Mouse (Mus musculus) common myeloid progenitor, adult 5-6 weeks (primary cell): ENCODE measurements around the gene Nkx1-2. TPM values are rescaled to one million over a fixed set of nuclear protein-coding genes. Genes with fewer than 3 reads are reported as not detected.
A peak's percentile ranks its signal among the peaks of the same experiment; 100 is the strongest.

Source experiments
- ATAC-seq: replicated peaks from 2 replicates; pipeline ENCODE4 v1.8.0; 2016; ENCODE audit warnings: low read depth, mild to moderate bottlenecking, moderate TSS enrichment, inconsistent platforms; ENCODE audit not compliant: poor library complexity, severe bottlenecking
- total RNA-seq: library from RNA; stranded (forward); fragments of 200-1000, 187-1606 nt; gene quantifications from 2 replicates; pipeline ENCODE4 v1.2.3, GENCODE M21; 2017

Gene Nkx1-2
- total RNA-seq, 1 experiment from 2014 or later = under 0.01 TPM

GRCm38 (mm10) chr7:132573205-132573604, 26.2 kb downstream of the Nkx1-2 start:
- no peak for ATAC-seq

DNA sequence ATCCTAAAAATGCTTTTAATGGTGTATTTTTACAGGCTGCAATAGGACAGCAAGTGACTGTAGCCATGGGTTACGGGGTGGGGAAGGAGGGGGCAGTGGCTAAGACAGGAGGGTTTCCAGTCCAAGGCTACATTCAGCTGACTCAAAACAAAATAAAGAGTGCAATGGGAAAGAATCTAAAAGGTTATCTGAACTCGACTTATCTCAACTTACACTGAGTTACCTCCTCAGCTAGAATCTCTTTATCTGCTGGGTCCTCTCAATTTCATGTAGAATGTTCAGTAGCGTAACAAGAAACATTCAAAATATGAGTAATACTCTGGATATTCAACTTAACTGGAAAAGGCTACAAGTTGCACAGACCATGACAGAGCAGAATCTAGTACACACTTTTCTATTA, 26.7 kb downstream of the Nkx1-2 start:
- no peak for ATAC-seq

DNA sequence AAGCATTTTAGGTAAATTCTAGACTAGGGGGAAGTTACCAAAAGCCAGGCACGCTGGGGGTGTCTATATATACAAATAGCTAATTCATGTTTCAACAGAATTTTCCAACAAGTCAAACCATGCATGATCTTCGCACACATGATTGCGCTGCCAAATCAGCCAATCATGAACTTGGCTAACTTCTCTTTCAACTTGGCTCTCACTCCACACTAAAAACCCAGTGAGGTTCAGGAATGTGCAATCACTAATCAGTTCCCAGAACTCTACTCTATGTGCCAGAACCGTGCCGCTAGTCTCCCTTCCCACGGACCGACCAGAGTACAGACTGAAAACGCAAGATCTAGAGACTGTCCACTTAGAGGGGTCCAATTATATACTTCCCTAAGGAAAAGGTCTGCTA, 28.0 kb downstream of the Nkx1-2 start:
- ATAC-seq = no peak

DNA sequence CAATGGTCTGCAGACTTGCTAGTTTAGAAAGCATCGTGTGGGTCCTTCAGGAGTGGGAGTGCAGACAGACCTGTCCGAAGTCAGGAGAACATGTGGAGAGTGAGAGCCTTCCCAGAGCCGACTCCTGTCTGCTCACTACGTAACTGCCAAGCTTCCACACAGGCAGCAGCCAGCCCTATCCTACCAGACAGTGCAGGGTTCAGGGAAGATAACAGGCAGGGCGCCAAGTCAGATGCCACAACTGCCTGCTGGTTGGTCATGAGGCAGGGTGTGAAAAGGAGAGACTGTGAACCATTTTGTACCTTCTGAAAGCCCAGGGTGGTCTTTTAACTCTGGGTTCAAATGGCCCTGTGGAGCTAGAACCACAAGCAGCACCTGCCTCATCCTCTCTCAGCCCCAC, 29.4 kb downstream of the Nkx1-2 start:
- ATAC-seq = peak; percentile 43

DNA sequence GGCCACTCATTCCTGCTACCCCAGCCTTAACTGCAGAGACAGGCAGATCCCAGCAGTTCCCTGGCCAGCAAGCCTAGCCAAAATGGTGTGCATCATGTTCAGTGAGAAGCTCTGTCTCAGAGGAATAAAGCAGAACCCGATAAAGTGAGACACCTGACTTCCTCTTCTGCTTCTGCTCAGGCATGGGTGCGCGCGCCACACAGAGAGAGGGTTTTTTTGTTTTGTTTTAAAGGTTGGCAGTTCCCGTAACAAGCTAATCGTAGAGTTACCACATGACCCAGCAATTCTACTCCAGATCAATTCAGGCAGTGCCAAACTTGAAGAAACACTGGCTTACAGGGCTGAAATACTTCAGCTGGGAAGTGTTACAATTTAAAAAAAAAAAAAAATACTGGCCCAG, 30.6 kb downstream of the Nkx1-2 start:
- ATAC-seq = peak; percentile 64

- no peak for ATAC-seq
Measured at GRCm38 (mm10) chr7:132565831-132566230, 33.6 kb downstream of the Nkx1-2 start.

- ATAC-seq = no peak
Measured at GRCm38 (mm10) chr7:132559138-132559766, 40.2 kb downstream of the Nkx1-2 start.

DNA sequence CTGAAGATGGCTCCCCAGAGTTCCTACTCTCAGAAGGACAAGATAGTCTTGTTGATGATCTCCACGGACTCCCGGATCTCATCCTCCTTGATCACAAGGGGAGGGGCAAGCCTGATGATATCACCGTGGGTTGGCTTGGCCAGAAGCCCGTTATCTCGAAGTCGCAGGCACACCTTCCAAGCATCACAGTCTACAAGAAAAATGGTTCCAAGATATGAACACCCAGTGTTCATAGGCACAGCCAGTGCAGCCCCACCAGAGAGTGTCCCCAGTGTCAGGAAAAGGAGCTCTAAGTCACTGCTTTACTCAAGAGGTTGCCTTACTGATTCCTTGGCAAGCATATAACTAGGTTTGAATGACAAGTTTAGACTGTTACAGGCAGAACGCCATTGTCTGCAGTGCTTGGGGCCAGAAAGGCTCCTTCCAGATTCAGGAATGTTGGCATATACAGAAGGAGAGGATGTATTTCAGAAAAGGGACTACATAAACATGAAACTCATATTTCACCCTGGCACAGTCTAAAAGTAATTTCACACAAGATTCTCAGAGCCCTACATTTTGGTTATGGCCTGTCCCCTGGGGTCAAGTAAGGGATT, 41.2 kb downstream of the Nkx1-2 start:
- ATAC-seq = 0 out of 2 replicates have a peak, but pooled peaks have one; percentile 8

GRCm38 (mm10) chr7:132556575-132556974, 42.9 kb downstream of the Nkx1-2 start:
- no peak for ATAC-seq

DNA sequence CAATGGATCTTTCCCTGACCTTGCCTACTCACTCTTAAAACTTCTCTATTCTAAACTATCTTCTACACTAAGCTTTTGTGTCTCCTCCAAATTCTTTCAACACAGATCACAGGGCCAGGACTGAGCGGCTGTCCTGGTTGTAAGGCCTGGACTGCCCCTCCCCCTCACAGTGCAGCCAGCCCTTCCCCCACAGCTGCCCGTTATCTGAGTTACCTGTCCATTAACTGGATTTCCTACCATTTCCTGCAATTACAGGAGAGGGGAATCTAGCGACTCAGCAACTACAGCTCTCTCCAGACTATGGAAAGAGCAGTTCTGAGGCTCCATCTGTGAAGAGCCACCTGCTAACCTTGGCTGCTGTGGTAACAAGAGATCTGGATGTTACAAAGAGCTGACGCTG, 43.5 kb downstream of the Nkx1-2 start:
- no peak for ATAC-seq

GRCm38 (mm10) chr7:132554091-132554490, 45.3 kb downstream of the Nkx1-2 start:
- no peak for ATAC-seq

GRCm38 (mm10) chr7:132551351-132552126, 47.9 kb downstream of the Nkx1-2 start:
- peak; percentile 97 for ATAC-seq

GRCm38 (mm10) chr7:132547126-132547525, 52.3 kb downstream of the Nkx1-2 start:
- ATAC-seq = no peak

Other genes with a start within 250 kb of the Nkx1-2 start
- gene Oat, start 23.2 kb downstream of the Nkx1-2 start, total RNA-seq = 115 and 117 TPM in 2 replicates
- 11.6 and 11.7 TPM in 2 replicates for gene Lhpp, start 11.0 kb upstream of the Nkx1-2 start, total RNA-seq
- gene Fam53b, start 214.2 kb upstream of the Nkx1-2 start, total RNA-seq = 10.6 and 19.9 TPM in 2 replicates